Mouse (Mus musculus): ENCODE measurements at regions not wholly inside any gene's neighbourhood (a gene's known extent, or its start where the extent isn't known, plus 50 kb on each side); places are given as distances from the start of the nearest gene placed in this dataset.
"Not testable (repeated sequence)": the region's sequence is repeated elsewhere in the genome, so short reads cannot be mapped to it uniquely, and the experiment has no call there.

DNA sequence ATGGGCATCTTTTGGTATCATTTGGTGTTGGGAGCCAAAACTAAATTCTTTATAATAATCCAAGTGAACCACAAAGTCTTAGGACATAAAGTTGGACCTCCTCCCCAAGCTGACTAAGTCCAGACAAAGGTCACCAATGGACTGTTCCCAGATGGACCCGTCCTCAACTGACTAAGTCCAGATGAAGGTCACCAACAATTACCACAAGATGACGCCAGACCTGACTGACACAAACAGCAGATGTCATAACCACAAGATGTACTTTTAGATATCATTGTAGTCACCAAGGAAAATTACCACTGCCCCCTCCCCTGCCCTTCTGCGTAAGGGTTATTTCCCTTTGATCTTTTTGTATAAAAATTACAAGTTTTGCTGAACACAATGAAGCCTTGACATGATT is 409.1 kb downstream of the Trib2 start:
- H3K27me3 ChIP-seq; H3K9me3 ChIP-seq (replicated peaks); H3K27ac ChIP-seq (replicated peaks); H3K4me1 ChIP-seq (replicated peaks); H3K9ac ChIP-seq; H3K36me3 ChIP-seq (replicated peaks); ATAC-seq (ENCODE audit: insufficient read depth); H3K4me2 ChIP-seq; H3K4me3 ChIP-seq (replicated peaks): not testable (repeated sequence)
- WGBS (ENCODE audit: insufficient replicate concordance): 43% methylated on average over 3 of the region's 3 CpGs

DNA sequence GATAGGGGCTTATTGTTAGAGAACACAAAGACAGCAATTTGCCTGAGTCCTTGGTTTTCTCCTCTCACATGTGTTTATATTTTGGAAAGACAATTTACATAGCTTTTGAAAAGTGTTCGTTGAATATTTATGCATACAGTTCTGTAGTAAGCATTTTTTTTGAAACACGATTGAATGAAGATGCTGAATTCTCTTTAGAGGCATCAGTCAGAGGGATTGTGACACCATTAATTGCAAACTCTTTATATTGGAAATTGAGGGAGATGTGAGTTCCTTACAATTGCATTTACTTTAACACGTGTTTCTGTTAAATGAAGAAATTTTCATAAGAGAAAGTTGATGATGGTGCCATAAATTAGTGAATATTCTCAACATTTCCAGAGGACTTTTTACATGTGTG is 424.1 kb downstream of the Trib2 start:
- Histone ChIP-seq H3K9ac (no peak overlapping the region), H3K4me1 (replicated peaks) (no peaks in the 10 kb centered on the region), H3K4me2 (no peak overlapping the region), H3K27me3 (no peaks in the 10 kb centered on the region), H3K36me3 (replicated peaks) (no peaks in the 10 kb centered on the region), H3K9me3 (replicated peaks) (no peaks in the 10 kb centered on the region), H3K27ac (replicated peaks) (no peak overlapping the region), H3K4me3 (replicated peaks) (no peak overlapping the region)
- 62% methylated on average over 3 of the region's 3 CpGs for WGBS (ENCODE audit: insufficient replicate concordance)
- no peak for ATAC-seq (ENCODE audit: insufficient read depth)

- Histone ChIP-seq H3K4me1 (replicated peaks) (no peaks in the 10 kb centered on the region), H3K36me3 (replicated peaks) (no peaks in the 10 kb centered on the region), H3K4me3 (replicated peaks) (no peak overlapping the region), H3K9me3 (replicated peaks) (no peaks in the 10 kb centered on the region), H3K9ac (no peak overlapping the region), H3K27me3 (no peaks in the 10 kb centered on the region), H3K27ac (replicated peaks) (no peak overlapping the region), H3K4me2 (no peak overlapping the region)
- 35% methylated on average over 1 of the region's 1 CpGs for whole genome bisulfite sequencing (ENCODE audit: insufficient replicate concordance)
- ATAC-seq (ENCODE audit: insufficient read depth): no peak
Measured at GRCm38 (mm10) chr12:15388574-15388973, 428.1 kb downstream of the Trib2 start.

- H3K4me2 ChIP-seq: no peak overlapping the region
- H3K4me3 ChIP-seq (replicated peaks): no peak overlapping the region
- ATAC-seq (ENCODE audit: insufficient read depth): no peak
- WGBS (ENCODE audit: insufficient replicate concordance): 36% methylated on average over 1 of the region's 1 CpGs
- H3K9me3 ChIP-seq (replicated peaks): no peaks in the 10 kb centered on the region
- H3K27ac ChIP-seq (replicated peaks): no peak overlapping the region
- no peak overlapping the region for H3K9ac ChIP-seq
- no peaks in the 10 kb centered on the region for H3K27me3 ChIP-seq
- H3K36me3 ChIP-seq (replicated peaks): no peaks in the 10 kb centered on the region
- H3K4me1 ChIP-seq (replicated peaks): no peaks in the 10 kb centered on the region
Measured at GRCm38 (mm10) chr12:15357808-15358207, 458.9 kb downstream of the Trib2 start.

DNA sequence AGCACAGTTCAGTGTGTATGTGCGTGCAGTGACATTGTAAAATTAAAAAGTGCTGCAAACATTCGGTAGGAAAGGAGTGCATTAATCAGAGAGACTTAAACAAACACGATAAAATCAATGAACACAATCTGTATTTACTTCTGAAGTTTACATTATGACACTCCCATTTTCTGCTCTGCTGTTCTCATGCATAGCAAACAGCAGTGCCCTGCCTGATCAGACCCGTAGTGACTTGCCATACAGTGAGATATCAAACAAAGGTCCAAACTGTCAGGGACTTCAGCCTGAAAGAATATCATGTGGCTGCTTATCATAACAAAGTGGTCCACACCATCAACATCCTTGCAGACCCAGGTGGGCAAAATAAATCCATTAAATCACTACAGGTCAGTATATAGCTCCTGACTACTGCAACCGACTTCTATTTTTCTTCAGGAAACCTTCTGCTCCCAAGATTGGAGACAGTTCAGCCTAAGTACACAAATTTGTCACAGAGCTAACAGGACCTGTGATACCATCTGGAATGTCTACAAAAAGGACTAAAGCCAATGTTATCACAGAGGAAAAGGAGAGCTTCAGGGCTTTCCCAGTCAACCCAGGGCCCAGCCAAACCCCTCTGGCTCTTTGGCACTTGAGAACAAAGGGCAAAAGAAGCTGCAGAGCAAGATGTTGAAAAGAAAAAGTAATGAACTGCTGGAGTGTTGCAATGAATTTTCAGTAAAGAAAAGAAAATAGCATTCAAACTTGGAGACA is 495.8 kb downstream of the Trib2 start:
- WGBS (ENCODE audit: insufficient replicate concordance): 48% methylated on average over 5 of the region's 5 CpGs

DNA sequence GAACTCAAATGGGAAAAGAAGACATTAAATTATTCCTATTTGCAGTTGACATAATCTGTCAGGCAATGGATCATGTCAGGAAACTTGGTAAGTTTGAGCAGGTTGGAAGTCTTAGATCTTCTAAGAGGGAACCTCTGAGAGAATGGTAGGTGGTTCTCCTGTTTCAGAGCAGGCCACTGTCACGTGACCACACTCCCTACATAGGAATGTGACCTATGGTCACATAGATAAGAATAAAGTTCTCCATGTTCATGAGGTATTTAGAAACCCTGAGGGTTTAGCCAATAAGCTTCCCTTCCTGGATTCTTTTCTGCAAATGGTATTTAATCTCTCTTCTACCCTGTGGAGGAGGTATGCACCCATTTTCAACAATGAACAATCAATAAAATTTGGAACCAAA is 497.1 kb downstream of the Trib2 start:
- Histone ChIP-seq H3K27me3 (no peaks in the 10 kb centered on the region), H3K4me2 (no peak overlapping the region), H3K4me3 (replicated peaks) (no peak overlapping the region), H3K9me3 (replicated peaks) (no peaks in the 10 kb centered on the region), H3K36me3 (replicated peaks) (no peaks in the 10 kb centered on the region), H3K27ac (replicated peaks) (no peak overlapping the region), H3K9ac (no peak overlapping the region), H3K4me1 (replicated peaks) (no peaks in the 10 kb centered on the region)
- ATAC-seq (ENCODE audit: insufficient read depth): no peak
- WGBS (ENCODE audit: insufficient replicate concordance): 34% methylated on average over 1 of the region's 1 CpGs

More for the DNA sequence above, 495.8 kb downstream of the Trib2 start:
- no peak overlapping the region for H3K4me2 ChIP-seq
- H3K9me3 ChIP-seq (replicated peaks): no peaks in the 10 kb centered on the region
- H3K27ac ChIP-seq (replicated peaks): no peak overlapping the region
- no peaks in the 10 kb centered on the region for H3K4me1 ChIP-seq (replicated peaks)
- no peak for ATAC-seq (ENCODE audit: insufficient read depth)
- H3K4me3 ChIP-seq (replicated peaks): no peak overlapping the region
- no peaks in the 10 kb centered on the region for H3K27me3 ChIP-seq
- no peak overlapping the region for H3K9ac ChIP-seq
- H3K36me3 ChIP-seq (replicated peaks): no peaks in the 10 kb centered on the region

GRCm38 (mm10) chr12:15294898-15295297 is 521.8 kb downstream of the Trib2 start:
- Histone ChIP-seq H3K4me2 (no peak overlapping the region), H3K27ac (replicated peaks) (no peak overlapping the region), H3K27me3 (no peaks in the 10 kb centered on the region), H3K9ac (no peak overlapping the region), H3K9me3 (replicated peaks) (no peaks in the 10 kb centered on the region), H3K4me3 (replicated peaks) (no peak overlapping the region), H3K4me1 (replicated peaks) (no peaks in the 10 kb centered on the region), H3K36me3 (replicated peaks) (no peaks in the 10 kb centered on the region)
- WGBS (ENCODE audit: insufficient replicate concordance): 59% methylated on average over 2 of the region's 2 CpGs
- ATAC-seq (ENCODE audit: insufficient read depth): no peak

DNA sequence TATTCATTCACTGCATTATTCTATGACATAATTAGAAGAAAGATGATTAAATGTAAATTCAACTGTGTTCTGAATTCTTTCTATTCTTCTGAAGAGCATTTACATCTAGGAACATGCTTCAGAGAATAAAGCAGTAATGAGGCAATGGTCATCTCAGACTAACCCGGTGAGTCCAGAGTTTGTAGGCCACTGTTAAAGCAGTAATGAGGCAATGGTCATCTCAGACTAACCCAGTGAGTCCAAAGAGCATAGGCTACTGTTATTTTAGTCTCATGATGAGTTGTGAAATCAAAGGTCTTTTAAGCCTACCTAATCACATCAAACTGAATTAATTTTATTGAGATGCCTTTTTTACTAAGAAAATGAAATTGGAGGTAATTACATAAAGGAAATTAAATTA is 554.6 kb downstream of the Trib2 start:
- H3K4me1 ChIP-seq (replicated peaks): no peaks in the 10 kb centered on the region
- ATAC-seq (ENCODE audit: insufficient read depth): no peak
- no peaks in the 10 kb centered on the region for H3K27me3 ChIP-seq
- H3K4me3 ChIP-seq (replicated peaks): no peak overlapping the region
- H3K9ac ChIP-seq: no peak overlapping the region
- no peaks in the 10 kb centered on the region for H3K9me3 ChIP-seq (replicated peaks)
- no peaks in the 10 kb centered on the region for H3K36me3 ChIP-seq (replicated peaks)
- no peak overlapping the region for H3K4me2 ChIP-seq
- 60% methylated on average over 1 of the region's 1 CpGs for WGBS (ENCODE audit: insufficient replicate concordance)
- no peak overlapping the region for H3K27ac ChIP-seq (replicated peaks)

- ATAC-seq (ENCODE audit: insufficient read depth): no peak
Measured at GRCm38 (mm10) chr12:15261604-15262003, 555.1 kb downstream of the Trib2 start.

GRCm38 (mm10) chr12:15260907-15261415 is 555.8 kb downstream of the Trib2 start:
- Histone ChIP-seq H3K4me3 (replicated peaks) (no peak overlapping the region), H3K27ac (replicated peaks) (no peak overlapping the region), H3K36me3 (replicated peaks) (no peaks in the 10 kb centered on the region), H3K9ac (no peak overlapping the region), H3K4me1 (replicated peaks) (no peaks in the 10 kb centered on the region), H3K4me2 (no peak overlapping the region), H3K9me3 (replicated peaks) (no peaks in the 10 kb centered on the region), H3K27me3 (no peaks in the 10 kb centered on the region)
- 73% methylated on average over 2 of the region's 2 CpGs for WGBS (ENCODE audit: insufficient replicate concordance)
- no peak for ATAC-seq (ENCODE audit: insufficient read depth)

More at GRCm38 (mm10) chr12:15261604-15262003, 555.1 kb downstream of the Trib2 start:
- Histone ChIP-seq H3K9ac (no peak overlapping the region), H3K27me3 (no peaks in the 10 kb centered on the region), H3K9me3 (replicated peaks) (no peaks in the 10 kb centered on the region), H3K4me2 (no peak overlapping the region), H3K4me3 (replicated peaks) (no peak overlapping the region), H3K4me1 (replicated peaks) (no peaks in the 10 kb centered on the region), H3K36me3 (replicated peaks) (no peaks in the 10 kb centered on the region), H3K27ac (replicated peaks) (no peak overlapping the region)
- 68% methylated on average over 1 of the region's 1 CpGs for WGBS (ENCODE audit: insufficient replicate concordance)

GRCm38 (mm10) chr12:15244966-15245365 is 571.8 kb downstream of the Trib2 start:
- Histone ChIP-seq H3K4me2 (no peak overlapping the region), H3K4me1 (replicated peaks) (no peaks in the 10 kb centered on the region), H3K4me3 (replicated peaks) (no peak overlapping the region), H3K9ac (no peak overlapping the region), H3K27ac (replicated peaks) (no peak overlapping the region), H3K27me3 (no peaks in the 10 kb centered on the region), H3K36me3 (replicated peaks) (no peaks in the 10 kb centered on the region), H3K9me3 (replicated peaks) (no peaks in the 10 kb centered on the region)
- WGBS (ENCODE audit: insufficient replicate concordance): 55% methylated on average over 4 of the region's 4 CpGs
- ATAC-seq (ENCODE audit: insufficient read depth): no peak

All from liver, embryonic 15.5 days (tissue).